Mouse (Mus musculus): ENCODE measurements around the gene Ccdc85c. TPM values are rescaled to one million over a fixed set of nuclear protein-coding genes. Genes with fewer than 3 reads are reported as not detected.

Gene Ccdc85c
- polyA plus RNA-seq, 1 experiment from 2014 or later: 7.0 TPM

DNA sequence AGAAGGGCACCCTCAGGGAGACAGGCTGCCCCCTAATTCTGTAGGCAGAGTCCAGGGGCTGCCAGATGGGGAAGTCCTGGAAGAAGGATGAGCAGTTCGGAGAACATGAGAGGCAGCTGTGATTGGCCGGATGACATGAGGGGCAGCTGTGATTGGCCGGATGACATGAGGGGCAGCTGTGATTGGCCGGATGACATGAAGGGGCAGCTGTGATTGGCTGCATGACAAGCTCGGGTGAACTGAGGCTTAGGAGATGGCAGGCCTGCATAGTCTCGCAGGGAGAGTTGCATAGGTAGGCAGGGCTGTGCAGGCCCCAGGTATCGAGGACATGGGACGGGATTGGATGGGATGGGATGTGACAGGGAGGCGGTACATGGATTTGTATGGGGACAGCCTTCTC lies 17.2 kb upstream of the Ccdc85c start:
- Histone ChIP-seq H3K4me2 (replicated peaks; ENCODE audit: low read depth) (no peak overlapping the region), H3K4me3 (ENCODE audit: low read depth, low read length) (no peak overlapping the region)

DNA sequence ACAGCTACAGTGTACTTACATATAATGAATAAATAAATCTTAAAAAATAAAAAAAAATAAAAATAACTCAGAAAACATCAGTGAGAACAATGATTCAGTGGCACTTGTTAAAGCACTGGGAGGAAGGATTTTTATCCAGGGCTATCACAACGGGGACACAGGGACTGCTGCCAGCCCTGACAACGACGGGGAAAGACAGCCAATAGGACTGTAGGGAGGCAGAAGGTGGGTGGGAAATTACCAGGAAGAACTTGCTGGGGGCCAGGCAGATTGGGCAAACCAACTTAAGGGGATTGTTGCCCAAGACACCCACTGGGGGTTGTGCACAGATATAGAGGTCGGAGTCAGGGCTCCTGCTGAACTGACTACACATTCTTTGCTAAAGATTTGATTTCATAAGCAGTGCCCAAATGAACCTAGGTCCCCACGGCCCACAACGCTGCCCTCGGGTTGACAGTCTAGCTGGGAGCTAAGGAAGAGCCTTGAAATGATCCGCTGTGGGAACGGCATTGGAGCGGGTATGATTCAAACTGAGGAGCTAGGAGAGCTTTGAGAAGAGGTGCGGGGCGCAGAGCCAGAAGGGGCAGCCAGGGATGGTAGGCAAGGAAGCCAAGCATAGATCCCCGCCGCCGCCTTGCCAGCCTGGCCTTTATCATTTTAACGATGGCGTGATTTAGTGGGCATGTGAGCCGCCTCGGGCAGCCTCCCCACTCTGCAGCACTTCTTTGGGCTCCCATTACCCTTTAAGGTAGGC lies 13.1 kb upstream of the Ccdc85c start:
- H3K4me3 ChIP-seq (ENCODE audit: low read depth, low read length): no peak overlapping the region
- H3K36me3 ChIP-seq (ENCODE audit: control insufficient read depth, insufficient read depth, low read length): no peaks in the 10 kb centered on the region
- no peak overlapping the region for H3K9ac ChIP-seq (ENCODE audit: low read length)
- H3K27ac ChIP-seq (replicated peaks): no peak overlapping the region
- no peak for DNase-seq (ENCODE audit: low spot score)
- no peaks in the 10 kb centered on the region for H3K9me3 ChIP-seq (ENCODE audit: control insufficient read depth, low read length)
- peaks cover 6% of the 10 kb centered on the region for H3K4me1 ChIP-seq (replicated peaks; ENCODE audit: control insufficient read depth, insufficient read depth)
- no peaks in the 10 kb centered on the region for H3K27me3 ChIP-seq (ENCODE audit: control insufficient read depth, insufficient read depth, low read length)
- WGBS: 78% methylated on average over 19 of the region's 19 CpGs
- ATAC-seq (ENCODE audit: low FRiP score, low TSS enrichment): no peak
- TF ChIP-seq EP300 (optimal IDR thresholded peaks at IDR 0.05) (no peak), CTCF (IDR thresholded peaks at IDR 0.05; ENCODE audit: low read depth) (no peak)
- H3K4me2 ChIP-seq (replicated peaks; ENCODE audit: low read depth): no peak overlapping the region

More for the DNA sequence above, 17.2 kb upstream of the Ccdc85c start:
- Histone ChIP-seq H3K36me3 (ENCODE audit: control insufficient read depth, insufficient read depth, low read length) (no peaks in the 10 kb centered on the region), H3K27me3 (ENCODE audit: control insufficient read depth, insufficient read depth, low read length) (no peaks in the 10 kb centered on the region), H3K9me3 (ENCODE audit: control insufficient read depth, low read length) (no peaks in the 10 kb centered on the region), H3K4me1 (replicated peaks; ENCODE audit: control insufficient read depth, insufficient read depth) (no peaks in the 10 kb centered on the region), H3K9ac (ENCODE audit: low read length) (no peak overlapping the region), H3K27ac (replicated peaks) (no peak overlapping the region)
- TF ChIP-seq CTCF (IDR thresholded peaks at IDR 0.05; ENCODE audit: low read depth) (no peak), EP300 (optimal IDR thresholded peaks at IDR 0.05) (no peak)
- DNase-seq (ENCODE audit: low spot score) (no peak), ATAC-seq (ENCODE audit: low FRiP score, low TSS enrichment) (peak; percentile 28; the same call in 1 of the 2 replicates)
- WGBS: 24% methylated on average over 9 of the region's 9 CpGs

DNA sequence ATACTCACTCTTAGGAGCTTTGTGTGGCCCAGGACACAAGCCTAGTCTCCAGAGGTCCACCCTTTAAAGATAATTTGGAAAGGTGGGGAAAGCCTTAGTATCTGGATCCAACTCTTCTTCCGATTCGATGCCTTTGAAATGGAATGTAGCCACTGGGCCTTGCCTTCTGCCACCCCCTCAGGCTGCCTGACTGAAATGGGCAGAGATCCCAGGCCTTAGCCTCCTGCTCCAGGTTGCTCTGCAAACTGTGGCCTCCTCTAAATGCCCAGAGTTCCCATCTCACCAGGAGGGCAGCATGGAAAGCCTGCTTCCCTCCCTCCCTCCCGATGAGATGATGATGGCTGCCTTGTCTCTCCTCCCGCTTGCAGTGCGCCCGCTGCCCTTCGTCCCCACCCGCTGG lies 11.8 kb upstream of the Ccdc85c start:
- no peak overlapping the region for H3K4me3 ChIP-seq (ENCODE audit: low read depth, low read length)
- H3K27me3 ChIP-seq (ENCODE audit: control insufficient read depth, insufficient read depth, low read length): no peaks in the 10 kb centered on the region
- H3K9ac ChIP-seq (ENCODE audit: low read length): no peak overlapping the region
- peaks cover 6% of the 10 kb centered on the region for H3K4me1 ChIP-seq (replicated peaks; ENCODE audit: control insufficient read depth, insufficient read depth)
- no peak overlapping the region for H3K27ac ChIP-seq (replicated peaks)
- no peaks in the 10 kb centered on the region for H3K9me3 ChIP-seq (ENCODE audit: control insufficient read depth, low read length)
- no peak overlapping the region for H3K4me2 ChIP-seq (replicated peaks; ENCODE audit: low read depth)
- DNase-seq (ENCODE audit: low spot score) (no peak), ATAC-seq (ENCODE audit: low FRiP score, low TSS enrichment) (no peak)
- WGBS: 86% methylated on average over 8 of the region's 8 CpGs
- TF ChIP-seq CTCF (IDR thresholded peaks at IDR 0.05; ENCODE audit: low read depth): no peak
- no peak for TF ChIP-seq EP300 (optimal IDR thresholded peaks at IDR 0.05)
- no peaks in the 10 kb centered on the region for H3K36me3 ChIP-seq (ENCODE audit: control insufficient read depth, insufficient read depth, low read length)

DNA sequence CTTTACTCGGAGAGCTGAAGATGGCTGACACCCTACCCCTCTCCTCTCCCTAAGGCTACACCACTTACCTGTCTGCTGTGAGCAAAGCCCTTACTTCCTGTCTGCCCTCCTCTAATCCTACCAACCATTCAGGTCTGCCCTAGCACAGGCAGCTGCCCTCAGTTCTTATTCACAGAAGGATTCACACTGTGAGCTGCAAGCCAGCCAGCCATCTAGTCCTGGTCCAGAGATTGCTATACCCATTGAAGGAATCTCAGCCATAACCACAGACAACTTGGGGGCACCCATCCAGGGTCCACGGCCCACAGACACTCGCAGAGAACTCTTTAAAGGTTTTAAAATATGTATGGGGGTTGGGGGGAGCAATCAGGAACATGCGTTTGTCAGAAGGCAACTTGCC lies 11.2 kb upstream of the Ccdc85c start:
- Histone ChIP-seq H3K27ac (replicated peaks) (no peak overlapping the region), H3K4me3 (ENCODE audit: low read depth, low read length) (no peak overlapping the region), H3K4me2 (replicated peaks; ENCODE audit: low read depth) (no peak overlapping the region), H3K4me1 (replicated peaks; ENCODE audit: control insufficient read depth, insufficient read depth) (peaks cover 6% of the 10 kb centered on the region), H3K9ac (ENCODE audit: low read length) (no peak overlapping the region), H3K27me3 (ENCODE audit: control insufficient read depth, insufficient read depth, low read length) (no peaks in the 10 kb centered on the region), H3K9me3 (ENCODE audit: control insufficient read depth, low read length) (no peaks in the 10 kb centered on the region), H3K36me3 (ENCODE audit: control insufficient read depth, insufficient read depth, low read length) (no peaks in the 10 kb centered on the region)
- ATAC-seq (ENCODE audit: low FRiP score, low TSS enrichment): no peak
- no peak for TF ChIP-seq CTCF (IDR thresholded peaks at IDR 0.05; ENCODE audit: low read depth)
- no peak for TF ChIP-seq EP300 (optimal IDR thresholded peaks at IDR 0.05)
- DNase-seq (ENCODE audit: low spot score): no peak
- 83% methylated on average over 4 of the region's 4 CpGs for WGBS

DNA sequence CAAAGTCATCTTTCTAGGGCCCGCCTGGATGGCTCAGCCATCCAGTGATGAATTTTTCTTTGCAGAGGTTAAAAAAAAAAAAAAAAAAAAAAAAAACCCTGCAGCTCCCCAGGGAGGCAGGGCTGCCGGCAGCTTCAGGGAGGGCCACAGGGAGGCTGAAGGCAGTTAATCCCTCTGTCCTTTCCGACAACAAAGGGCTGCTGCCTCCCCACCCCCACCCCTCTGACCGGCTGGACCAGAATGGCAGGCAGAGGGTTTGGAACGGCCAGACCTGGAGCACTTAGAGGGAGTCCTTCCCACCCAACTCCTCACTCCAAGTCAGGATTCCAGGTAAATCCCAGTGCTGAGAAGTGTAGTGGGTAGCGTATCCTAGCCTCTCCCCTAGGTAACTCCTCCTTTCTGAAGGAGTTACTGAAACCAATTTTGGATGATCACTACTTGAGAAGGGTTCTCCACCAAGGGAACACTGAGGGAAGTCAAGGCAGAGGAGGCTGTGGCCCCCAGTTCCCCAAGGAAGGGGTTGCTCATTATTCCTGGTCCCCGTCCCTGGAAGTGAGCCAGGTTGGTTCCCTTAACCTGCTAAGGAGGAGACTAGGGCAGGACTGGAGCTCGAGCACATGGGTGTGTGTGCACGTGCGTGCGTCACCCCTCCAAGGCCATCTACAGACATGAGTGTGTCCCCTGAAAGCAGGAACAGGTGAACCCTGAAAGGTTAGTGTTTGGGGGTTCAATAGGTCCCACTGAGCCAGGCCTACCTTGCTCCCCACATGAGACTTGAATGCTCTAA lies 10.2 kb upstream of the Ccdc85c start:
- DNase-seq (ENCODE audit: low spot score) (peak; percentile 61), ATAC-seq (ENCODE audit: low FRiP score, low TSS enrichment) (peak; percentile 41; the same call in 1 of the 2 replicates)
- H3K4me2 ChIP-seq (replicated peaks; ENCODE audit: low read depth): 0 out of 2 replicates have a peak overlapping the region, but pooled peaks have one; percentile 5
- no peak for TF ChIP-seq CTCF (IDR thresholded peaks at IDR 0.05; ENCODE audit: low read depth)
- no peak for TF ChIP-seq EP300 (optimal IDR thresholded peaks at IDR 0.05)
- H3K36me3 ChIP-seq (ENCODE audit: control insufficient read depth, insufficient read depth, low read length): no peaks in the 10 kb centered on the region
- 33% methylated on average over 11 of the region's 11 CpGs for whole genome bisulfite sequencing
- H3K9me3 ChIP-seq (ENCODE audit: control insufficient read depth, low read length): no peaks in the 10 kb centered on the region
- peaks cover 6% of the 10 kb centered on the region for H3K4me1 ChIP-seq (replicated peaks; ENCODE audit: control insufficient read depth, insufficient read depth)
- H3K4me3 ChIP-seq (ENCODE audit: low read depth, low read length): no peak overlapping the region
- peak overlapping the region; percentile 13 for H3K27ac ChIP-seq (replicated peaks)
- H3K27me3 ChIP-seq (ENCODE audit: control insufficient read depth, insufficient read depth, low read length): no peaks in the 10 kb centered on the region
- no peak overlapping the region for H3K9ac ChIP-seq (ENCODE audit: low read length)

Data from stomach, postnatal 0 days (tissue).